Mouse (Mus musculus) embryo, embryonic 10.5 days (tissue): ENCODE data around the gene Ptpre.

Source experiments
- DNase-seq: peaks from one replicate; pipeline ENCODE4 v3.0.0-alpha.2; 2015; ENCODE audit warnings: low spot score

Gene Ptpre

DNA sequence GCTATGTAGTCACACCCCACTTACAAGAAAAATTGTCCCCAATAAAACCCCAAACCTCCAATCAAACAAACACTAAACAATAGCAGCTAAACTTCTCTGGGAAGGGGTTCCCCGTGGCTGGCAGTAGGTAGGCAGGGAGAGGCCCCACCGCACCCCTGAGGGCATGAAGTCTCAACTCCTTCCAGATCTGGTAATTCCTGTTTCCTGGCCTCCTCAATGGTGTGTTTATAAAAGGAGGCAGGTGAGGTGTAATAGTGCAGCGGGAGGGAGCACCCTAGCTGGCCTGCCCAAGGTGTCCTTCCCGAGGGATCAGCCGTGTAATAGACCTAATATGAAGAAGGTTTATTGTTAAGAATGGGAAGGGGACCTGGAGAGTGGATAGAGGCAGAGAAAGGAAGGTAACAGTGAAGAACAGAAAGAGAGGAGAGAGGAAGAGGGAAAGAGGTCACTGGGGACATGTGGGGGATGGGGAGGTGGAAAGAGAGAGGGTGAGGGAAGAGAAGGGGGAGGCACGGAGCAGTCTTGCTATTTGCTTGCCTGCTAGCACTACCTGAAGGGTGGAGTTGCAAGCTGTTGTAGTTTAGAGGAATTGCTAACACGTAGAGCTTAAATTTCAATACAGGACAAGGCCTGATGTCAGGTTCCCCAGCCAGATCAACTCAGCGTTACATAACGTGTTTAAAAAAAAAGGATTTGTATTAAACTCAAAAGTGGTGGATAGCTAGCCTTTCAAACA is 197.8 kb downstream of the Ptpre start:
- no peak for DNase-seq
